Mouse (Mus musculus) cortical plate, adult 2 months (tissue): ENCODE measurements around the gene Gramd1b. TPM values are rescaled to one million over a fixed set of nuclear protein-coding genes. Genes with fewer than 3 reads are reported as not detected.

Experiments
- H3K27ac ChIP-seq: fragments of 200-500 bp; 2 replicates; pipeline ENCODE4 v1.5.1; 2012; ENCODE audit warnings: low read length, control low read depth, inconsistent platforms; ENCODE audit not compliant: insufficient read depth
- H3K4me1 ChIP-seq: fragments of 200-500 bp; 2 replicates; pipeline ENCODE4 v1.6.1; 2011; ENCODE audit warnings: low read length; ENCODE audit not compliant: control insufficient read depth, insufficient read depth
- H3K4me3 ChIP-seq: fragments of 200-500 bp; 2 replicates; pipeline ENCODE4 v1.5.1; 2011; ENCODE audit warnings: mild to moderate bottlenecking, low read length, control low read depth; ENCODE audit not compliant: insufficient read depth
- CTCF ChIP-seq: fragments of 200-500 bp; IDR thresholded peaks from 2 replicates; pipeline ENCODE4 v1.5.1; 2011; ENCODE audit warnings: mild to moderate bottlenecking, control low read depth, low read length; ENCODE audit not compliant: insufficient read depth; ENCODE audit errors: extremely low read depth
- POLR2A ChIP-seq: fragments of 200-500 bp; IDR thresholded peaks from 2 replicates; pipeline ENCODE4 v1.6.1; 2011; ENCODE audit warnings: mild to moderate bottlenecking, low read length, control low read depth; ENCODE audit not compliant: insufficient read depth; ENCODE audit errors: extremely low read depth
- polyA plus RNA-seq: library from polyadenylated mRNA; depleted of rRNA; stranded (reverse); fragments of >200 nt; gene quantifications from 2 replicates; pipeline ENCODE4 v1.2.3, GENCODE M21; 2012

Gene Gramd1b
- polyA plus RNA-seq, 1 experiment = 133 TPM

DNA sequence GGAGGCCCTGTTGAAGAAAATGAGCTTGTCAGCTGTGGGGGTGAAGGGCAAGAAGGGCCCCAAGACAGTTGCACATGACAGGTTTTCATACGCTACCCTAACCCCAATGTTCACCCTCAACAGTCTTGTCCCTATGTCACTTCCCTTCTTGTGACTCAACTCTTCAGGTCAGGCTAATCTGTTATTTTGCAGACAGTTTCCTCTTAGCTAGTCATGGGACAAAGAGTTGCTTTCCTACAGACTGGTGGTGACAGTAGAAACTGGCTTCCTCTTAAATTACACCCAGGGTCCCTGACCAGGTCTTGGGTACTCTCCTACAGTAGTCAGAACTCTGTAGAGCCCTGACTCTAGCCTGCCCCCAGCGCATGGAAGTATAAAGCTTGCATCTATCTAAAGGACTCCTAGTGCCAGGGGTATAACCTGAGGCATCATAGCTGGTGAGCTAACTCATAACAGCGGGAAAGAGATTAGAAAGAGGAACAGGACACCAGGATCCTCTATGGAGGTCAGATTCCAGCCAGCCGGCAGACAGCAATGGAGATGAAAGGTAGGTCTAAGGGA lies 206.9 kb downstream of the Gramd1b start:
- no peak overlapping the region for H3K4me3 ChIP-seq
- no peak for TF ChIP-seq POLR2A
- TF ChIP-seq CTCF = no peak
- 0 out of 2 replicates have a peak overlapping the region, but pooled peaks have one; percentile 10 for H3K27ac ChIP-seq
- peaks cover 32% of the 10 kb centered on the region for H3K4me1 ChIP-seq

- Histone ChIP-seq H3K4me3 (no peak overlapping the region), H3K27ac (0 out of 2 replicates have a peak overlapping the region, but pooled peaks have one; percentile 10), H3K4me1 (peaks cover 32% of the 10 kb centered on the region)
- TF ChIP-seq CTCF (no peak), POLR2A (no peak)
These were observed 207.4 kb downstream of the Gramd1b start for GRCm38 (mm10) chr9:40323773-40324172.

- no peak overlapping the region for H3K4me3 ChIP-seq
- TF ChIP-seq CTCF = no peak
- no peak for TF ChIP-seq POLR2A
- H3K4me1 ChIP-seq = peaks cover 32% of the 10 kb centered on the region
- no peak overlapping the region for H3K27ac ChIP-seq
These were observed 208.0 kb downstream of the Gramd1b start for GRCm38 (mm10) chr9:40323171-40323570.

GRCm38 (mm10) chr9:40322372-40322771 lies 208.8 kb downstream of the Gramd1b start:
- no peak for TF ChIP-seq POLR2A
- no peak for TF ChIP-seq CTCF
- Histone ChIP-seq H3K4me1 (peaks cover 38% of the 10 kb centered on the region), H3K27ac (no peak overlapping the region), H3K4me3 (no peak overlapping the region)

GRCm38 (mm10) chr9:40321668-40322003 lies 209.5 kb downstream of the Gramd1b start:
- H3K27ac ChIP-seq = peak overlapping the region; percentile 62; the same call in 1 of the 2 replicates
- TF ChIP-seq POLR2A = no peak
- TF ChIP-seq CTCF = no peak
- no peak overlapping the region for H3K4me3 ChIP-seq
- peaks cover 38% of the 10 kb centered on the region for H3K4me1 ChIP-seq

DNA sequence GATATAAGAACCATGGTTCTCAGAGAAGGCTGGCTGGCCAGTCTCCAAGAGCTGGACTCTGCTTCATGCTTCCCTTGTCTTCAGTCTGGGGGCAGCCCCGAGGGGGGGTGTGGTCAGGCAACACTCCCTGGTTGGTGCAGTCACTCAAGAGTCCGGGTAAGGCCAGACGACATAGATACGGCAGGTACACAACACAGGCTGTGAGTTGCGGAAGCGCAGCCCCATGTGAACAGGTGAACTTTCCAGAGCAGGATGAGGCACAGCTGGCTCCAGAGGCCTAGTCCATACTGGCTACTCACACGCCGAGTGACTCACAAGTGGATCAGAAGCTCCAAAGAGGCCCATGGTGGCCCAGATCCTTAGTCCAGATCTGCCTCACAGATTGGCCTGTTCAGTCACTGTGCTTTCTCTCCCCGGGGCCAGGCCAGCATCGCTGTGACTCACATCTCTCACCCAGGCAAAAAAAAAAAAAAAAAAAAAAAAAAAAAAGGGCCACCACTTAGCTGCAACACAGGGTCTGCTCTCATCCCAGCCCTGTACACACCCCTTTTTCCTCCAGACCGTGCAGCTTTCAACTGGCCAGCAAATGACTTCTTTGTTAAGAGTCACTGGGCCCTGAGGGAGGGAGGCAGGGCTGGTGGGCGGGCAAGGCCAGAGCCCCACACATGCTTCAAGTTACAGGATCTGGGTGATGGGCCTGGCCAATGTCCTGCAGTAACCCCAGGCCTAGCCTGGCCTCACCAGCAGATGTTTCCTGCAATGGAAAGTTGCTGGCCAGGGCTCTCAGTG lies 210.1 kb downstream of the Gramd1b start:
- TF ChIP-seq CTCF (no peak), POLR2A (no peak)
- Histone ChIP-seq H3K27ac (peak overlapping the region; percentile 56), H3K4me3 (no peak overlapping the region), H3K4me1 (peaks cover 32% of the 10 kb centered on the region)

- TF ChIP-seq POLR2A = no peak
- TF ChIP-seq CTCF = no peak
- H3K4me3 ChIP-seq = no peak overlapping the region
These were observed 210.8 kb downstream of the Gramd1b start for GRCm38 (mm10) chr9:40320405-40320804.

DNA sequence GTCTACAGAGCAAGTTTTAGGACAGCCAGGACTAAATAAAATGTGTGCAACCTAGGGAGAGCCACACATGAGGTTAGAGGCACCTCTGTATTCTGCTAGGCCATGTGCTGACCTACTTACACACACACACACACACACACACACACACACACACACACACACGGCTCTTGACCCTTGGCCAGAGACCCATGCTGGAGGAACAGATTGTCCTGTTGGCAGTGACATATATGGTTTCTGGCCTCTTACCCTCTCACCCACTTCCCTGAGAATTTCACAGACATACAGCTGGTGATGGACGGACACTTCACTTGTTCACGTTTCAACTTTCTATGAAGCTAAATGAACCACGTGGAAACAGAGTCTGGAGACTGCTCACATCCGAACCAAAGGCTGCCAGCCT lies 212.4 kb downstream of the Gramd1b start:
- H3K27ac ChIP-seq = no peak overlapping the region
- peaks cover 19% of the 10 kb centered on the region for H3K4me1 ChIP-seq
- H3K4me3 ChIP-seq = no peak overlapping the region
- TF ChIP-seq CTCF (no peak), POLR2A (no peak)

More at GRCm38 (mm10) chr9:40320405-40320804, 210.8 kb downstream of the Gramd1b start:
- peak overlapping the region; percentile 56; the same call in 1 of the 2 replicates for H3K27ac ChIP-seq
- peaks cover 27% of the 10 kb centered on the region for H3K4me1 ChIP-seq

DNA sequence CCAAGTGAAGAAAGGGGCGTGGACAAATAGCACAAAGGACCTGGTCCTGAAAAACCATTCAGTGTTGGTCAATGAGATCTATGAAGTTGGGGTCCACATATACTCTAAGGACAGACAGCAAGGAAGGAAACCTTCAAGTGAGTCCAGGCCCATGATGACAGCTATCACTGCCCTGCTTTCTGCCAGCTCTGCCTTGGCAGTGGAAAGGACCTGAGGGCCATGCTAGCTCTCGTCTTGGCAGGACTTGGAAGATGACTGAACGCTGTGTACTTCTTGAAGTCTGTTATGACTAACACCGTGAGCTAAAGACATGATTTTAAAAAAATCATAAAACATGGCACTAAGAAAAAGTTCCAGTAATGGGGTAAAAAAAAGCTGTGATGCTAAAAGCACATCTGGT lies 213.4 kb downstream of the Gramd1b start:
- Histone ChIP-seq H3K4me1 (peaks cover 13% of the 10 kb centered on the region), H3K4me3 (no peak overlapping the region), H3K27ac (no peak overlapping the region)
- TF ChIP-seq CTCF = no peak
- no peak for TF ChIP-seq POLR2A

DNA sequence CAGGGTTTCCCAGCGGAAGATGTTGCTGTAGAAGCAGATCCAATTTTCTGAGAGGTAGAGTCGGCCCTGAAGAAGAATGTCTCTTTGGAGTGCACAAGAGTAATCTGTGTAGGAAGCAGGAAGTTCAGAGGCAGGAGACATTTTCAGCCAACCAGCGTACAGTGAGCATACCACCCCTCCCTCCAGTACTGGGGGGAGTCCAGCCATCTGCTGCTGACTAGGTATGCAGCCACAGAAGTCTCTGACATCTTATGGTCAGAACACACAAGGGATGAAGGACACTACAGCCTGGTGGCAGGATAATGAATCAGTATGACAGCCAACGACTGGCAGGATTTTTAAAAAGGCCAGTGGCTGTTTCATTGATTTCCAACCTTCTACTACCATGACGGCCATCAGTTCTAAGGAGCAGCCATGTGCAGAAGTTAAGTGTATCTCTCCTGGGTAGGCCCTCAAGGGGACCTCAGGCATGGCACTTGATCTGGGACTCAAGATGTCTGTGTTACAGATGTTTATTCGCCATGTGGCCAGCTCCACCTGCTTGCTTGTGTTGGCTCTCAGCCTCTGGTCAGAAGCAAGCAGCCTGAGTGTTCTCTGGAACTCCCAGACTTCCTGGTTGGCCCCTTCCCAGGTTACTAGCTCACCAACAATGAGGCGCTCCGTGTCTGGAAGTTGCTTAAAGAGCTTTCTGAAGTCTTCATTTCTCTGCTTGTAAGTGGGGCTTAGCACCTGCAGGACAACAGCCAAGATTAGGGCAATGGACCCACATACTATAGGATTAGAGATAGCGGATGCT lies 214.1 kb downstream of the Gramd1b start:
- no peak for TF ChIP-seq POLR2A
- no peak for TF ChIP-seq CTCF
- Histone ChIP-seq H3K4me1 (peaks cover 13% of the 10 kb centered on the region), H3K27ac (no peak overlapping the region), H3K4me3 (no peak overlapping the region)
